Mouse (Mus musculus) B cell, adult 2 months (primary cell): Measurements from ENCODE around the gene Plpp7.
A peak's percentile ranks its signal among the peaks of the same experiment; 100 is the strongest.

Experiments
- DNase-seq, 2 experiments: peaks; one replicate each; pipeline ENCODE4 v3.0.0; 2022

Plpp7 gene

GRCm38 (mm10) chr2:32105117-32105913 is 10.0 kb downstream of the Plpp7 start:
- no peak for DNase-seq

- DNase-seq: no peak
Measured at GRCm38 (mm10) chr2:32105930-32106329, 10.6 kb downstream of the Plpp7 start.

- no peak for DNase-seq
Measured at GRCm38 (mm10) chr2:32111268-32111667, 15.9 kb downstream of the Plpp7 start.

- no peak for DNase-seq
Measured at GRCm38 (mm10) chr2:32112548-32112947, 17.2 kb downstream of the Plpp7 start.

GRCm38 (mm10) chr2:32115851-32116268 is 20.5 kb downstream of the Plpp7 start:
- no peak for DNase-seq

- DNase-seq: no peak
Measured at GRCm38 (mm10) chr2:32119802-32120750, 24.7 kb downstream of the Plpp7 start.

- no peak for DNase-seq
Measured at GRCm38 (mm10) chr2:32121150-32121549, 25.8 kb downstream of the Plpp7 start.

- no peak for DNase-seq
Measured at GRCm38 (mm10) chr2:32121785-32122184, 26.5 kb downstream of the Plpp7 start.

GRCm38 (mm10) chr2:32127653-32128535 is 32.6 kb downstream of the Plpp7 start:
- no peak for DNase-seq

- DNase-seq: no peak
Measured at GRCm38 (mm10) chr2:32128536-32128841, 33.2 kb downstream of the Plpp7 start.

GRCm38 (mm10) chr2:32129383-32130074 is 34.2 kb downstream of the Plpp7 start:
- no peak for DNase-seq

GRCm38 (mm10) chr2:32130435-32130834 is 35.1 kb downstream of the Plpp7 start:
- DNase-seq: peak; percentile 40 to 46

GRCm38 (mm10) chr2:32131205-32131834 is 36.0 kb downstream of the Plpp7 start:
- no peak for DNase-seq

GRCm38 (mm10) chr2:32131866-32132566 is 36.7 kb downstream of the Plpp7 start:
- no peak for DNase-seq

- peak; percentile 60 to 64 for DNase-seq
Measured at GRCm38 (mm10) chr2:32132567-32132992, 37.3 kb downstream of the Plpp7 start.

GRCm38 (mm10) chr2:32134039-32134438 is 38.7 kb downstream of the Plpp7 start:
- peak; percentile 91 to 93 for DNase-seq

GRCm38 (mm10) chr2:32137667-32138266 is 42.4 kb downstream of the Plpp7 start:
- peak; percentile 94 for DNase-seq

- no peak for DNase-seq
Measured at GRCm38 (mm10) chr2:32139377-32139776, 44.0 kb downstream of the Plpp7 start.

- no peak for DNase-seq
Measured at GRCm38 (mm10) chr2:32140498-32140934, 45.2 kb downstream of the Plpp7 start.

GRCm38 (mm10) chr2:32141602-32142001 is 46.3 kb downstream of the Plpp7 start:
- DNase-seq: no peak
